Mouse (Mus musculus) MEL (cell line): ENCODE data around the gene Zfp933. TPM values are rescaled to one million over a fixed set of nuclear protein-coding genes. Genes with fewer than 3 reads are reported as not detected.

ENCODE experiments used
- DNase-seq: peaks from one replicate; pipeline ENCODE4 v3.0.0; 2011; ENCODE audit warnings: low read depth, low spot score
- H3K27ac ChIP-seq: 2 replicates; pipeline ENCODE4 v1.5.1; 2012; ENCODE audit warnings: low read depth, mild to moderate bottlenecking, control low read depth, low read length, moderate library complexity; ENCODE audit not compliant: control insufficient read depth
- H3K27me3 ChIP-seq, 2 experiments: fragments of 150-350 bp in 1 of 2; sonication (generic) in 1 of 2; 2 replicates each; pipeline ENCODE4 v1.6.1; 2012; ENCODE audit warnings: low read length in 2 of 2, mild to moderate bottlenecking in 2 of 2, improper control_type of control experiment in 1 of 2, moderate library complexity in 1 of 2; ENCODE audit not compliant: insufficient read depth in 2 of 2, control insufficient read depth in 1 of 2
- H3K36me3 ChIP-seq, 2 experiments: 2 replicates each; pipeline ENCODE4 v1.6.1; 2012 to 2014; ENCODE audit warnings: low read length in 2 of 2, improper control_type of control experiment in 1 of 2, inconsistent platforms in 1 of 2, mild to moderate bottlenecking in 1 of 2; ENCODE audit not compliant: insufficient read depth in 2 of 2, control insufficient read depth in 1 of 2
- H3K4me1 ChIP-seq, 2 experiments: fragments of 150-350 bp in 1 of 2; sonication (generic) in 1 of 2; 2 replicates each; pipeline ENCODE4 v1.6.1; 2012; ENCODE audit warnings: low read length in 2 of 2, improper control_type of control experiment in 1 of 2, mild to moderate bottlenecking in 1 of 2; ENCODE audit not compliant: insufficient read depth in 2 of 2, control insufficient read depth in 1 of 2
- H3K4me3 ChIP-seq, 2 experiments: fragments of 150-350 bp in 1 of 2; sonication (generic) in 1 of 2; 2 replicates each; pipeline ENCODE4 v1.5.1; 2012; ENCODE audit warnings: low read depth in 2 of 2, low read length in 2 of 2, mild to moderate bottlenecking in 2 of 2, moderate library complexity in 2 of 2, control low read depth in 1 of 2, improper control_type of control experiment in 1 of 2; ENCODE audit not compliant: control insufficient read depth in 1 of 2, insufficient read depth in 1 of 2
- H3K79me2 ChIP-seq: 2 replicates; pipeline ENCODE4 v1.6.1; 2012; ENCODE audit warnings: mild to moderate bottlenecking, low read length, moderate library complexity; ENCODE audit not compliant: control insufficient read depth, poor library complexity, insufficient read depth
- H3K9ac ChIP-seq: 2 replicates; pipeline ENCODE4 v1.6.1; 2012; ENCODE audit warnings: low read depth, mild to moderate bottlenecking, control low read depth, low read length, moderate library complexity; ENCODE audit not compliant: control insufficient read depth, poor library complexity, severe bottlenecking
- H3K9me3 ChIP-seq: fragments of 150-350 bp; sonication (generic); replicated peaks from 2 replicates; pipeline ENCODE4 v1.6.1; 2012; ENCODE audit warnings: mild to moderate bottlenecking, low read length, improper control_type of control experiment, moderate library complexity; ENCODE audit not compliant: insufficient read depth
- BHLHE40 ChIP-seq: IDR thresholded peaks from 2 replicates; pipeline ENCODE4 v1.6.1; 2012; ENCODE audit warnings: low read depth, mild to moderate bottlenecking, inconsistent platforms, low read length, improper control_type of control experiment, borderline replicate concordance
- CHD2 ChIP-seq: IDR thresholded peaks from 2 replicates; pipeline ENCODE4 v1.6.1; 2011; ENCODE audit warnings: low read length, improper control_type of control experiment
- CTCF ChIP-seq, 3 experiments: IDR thresholded peaks in 2 of 3; conservative IDR thresholded peaks in 1 of 3; 2 replicates each; pipeline ENCODE4 v1.5.1; 2011 to 2012; ENCODE audit warnings: low read length in 3 of 3, low read depth in 2 of 3, mild to moderate bottlenecking in 2 of 3, improper control_type of control experiment in 1 of 3, inconsistent platforms in 1 of 3, mixed read lengths in 1 of 3, moderate library complexity in 1 of 3; ENCODE audit not compliant: control insufficient read depth in 1 of 3, insufficient read depth in 1 of 3, poor library complexity in 1 of 3, severe bottlenecking in 1 of 3
- E2F4 ChIP-seq: IDR thresholded peaks from 2 replicates; pipeline ENCODE4 v1.6.1; 2011; ENCODE audit warnings: low read depth, low read length, improper control_type of control experiment, borderline replicate concordance
- ELF1 ChIP-seq: IDR thresholded peaks from 2 replicates; pipeline ENCODE4 v1.6.1; 2014; ENCODE audit warnings: low read depth, mild to moderate bottlenecking, inconsistent platforms, low read length, improper control_type of control experiment, moderate library complexity
- EP300 ChIP-seq, 2 experiments: IDR thresholded peaks; 2 replicates each; pipeline ENCODE4 v1.6.1; 2011; ENCODE audit warnings: improper control_type of control experiment in 2 of 2, low read length in 2 of 2, low read depth in 1 of 2, mild to moderate bottlenecking in 1 of 2
- ETS1 ChIP-seq: IDR thresholded peaks from 2 replicates; pipeline ENCODE4 v1.6.1; 2012; ENCODE audit warnings: low read depth, mild to moderate bottlenecking, inconsistent platforms, low read length, improper control_type of control experiment, moderate library complexity
- GABPA ChIP-seq: IDR thresholded peaks from 2 replicates; pipeline ENCODE4 v1.6.1; 2012; ENCODE audit warnings: low read depth, mild to moderate bottlenecking, inconsistent platforms, low read length, improper control_type of control experiment, moderate library complexity
- GATA1 ChIP-seq: IDR thresholded peaks from 2 replicates; pipeline ENCODE4 v1.6.1; 2011; ENCODE audit warnings: low read depth, low read length, improper control_type of control experiment
- HCFC1 ChIP-seq: IDR thresholded peaks from 2 replicates; pipeline ENCODE4 v1.6.1; 2012; ENCODE audit warnings: low read depth, mild to moderate bottlenecking, inconsistent platforms, low read length, improper control_type of control experiment, moderate library complexity
- JUND ChIP-seq: IDR thresholded peaks from 2 replicates; pipeline ENCODE4 v1.6.1; 2011; ENCODE audit warnings: low read depth, mild to moderate bottlenecking, improper control_type of control experiment, low read length
- KAT2A ChIP-seq: conservative IDR thresholded peaks from 2 replicates; pipeline ENCODE4 v1.6.1; 2012; ENCODE audit warnings: low read depth, low read length, improper control_type of control experiment, inconsistent platforms
- MAZ ChIP-seq: IDR thresholded peaks from 2 replicates; pipeline ENCODE4 v1.6.1; 2012; ENCODE audit warnings: low read depth, mild to moderate bottlenecking, inconsistent platforms, low read length, improper control_type of control experiment
- MXI1 ChIP-seq: IDR thresholded peaks from 2 replicates; pipeline ENCODE4 v1.6.1; 2011; ENCODE audit warnings: mild to moderate bottlenecking, low read depth, low read length, improper control_type of control experiment
- MYC ChIP-seq: IDR thresholded peaks from 2 replicates; pipeline ENCODE4 v1.6.1; 2011; ENCODE audit warnings: low read depth, mild to moderate bottlenecking, low read length, improper control_type of control experiment, moderate library complexity
- POLR2AphosphoS2 ChIP-seq: IDR thresholded peaks from 2 replicates; pipeline ENCODE4 v1.6.1; 2011; ENCODE audit warnings: low read length, improper control_type of control experiment
- POLR2AphosphoS5 ChIP-seq: IDR thresholded peaks from 2 replicates; pipeline ENCODE4 v1.6.1; 2012; ENCODE audit warnings: low read depth, borderline replicate concordance, mild to moderate bottlenecking, inconsistent platforms, low read length, moderate library complexity, mixed read lengths
- RAD21 ChIP-seq: IDR thresholded peaks from 2 replicates; pipeline ENCODE4 v1.6.1; 2011; ENCODE audit warnings: mild to moderate bottlenecking, low read depth, low read length, improper control_type of control experiment
- RCOR1 ChIP-seq: IDR thresholded peaks from 2 replicates; pipeline ENCODE4 v1.6.1; 2012; ENCODE audit warnings: low read depth, mild to moderate bottlenecking, inconsistent platforms, low read length, improper control_type of control experiment
- SIN3A ChIP-seq: IDR thresholded peaks from 2 replicates; pipeline ENCODE4 v1.6.1; 2012; ENCODE audit warnings: low read length, improper control_type of control experiment, inconsistent platforms
- SMC3 ChIP-seq: IDR thresholded peaks from 2 replicates; pipeline ENCODE4 v1.6.1; 2011; ENCODE audit warnings: low read depth, low read length, improper control_type of control experiment
- TAL1 ChIP-seq: IDR thresholded peaks from 2 replicates; pipeline ENCODE4 v1.6.1; 2012; ENCODE audit warnings: mild to moderate bottlenecking, inconsistent platforms, low read length, moderate library complexity, mixed read lengths
- TBP ChIP-seq: IDR thresholded peaks from 2 replicates; pipeline ENCODE4 v1.8.0; 2011; ENCODE audit warnings: low read depth, low read length, improper control_type of control experiment
- TCF12 ChIP-seq: IDR thresholded peaks from 2 replicates; pipeline ENCODE4 v1.6.1; 2014; ENCODE audit warnings: low read depth, mild to moderate bottlenecking, inconsistent platforms, low read length, improper control_type of control experiment, moderate library complexity
- UBTF ChIP-seq: IDR thresholded peaks from 2 replicates; pipeline ENCODE4 v1.6.1; 2012; ENCODE audit warnings: low read depth, mild to moderate bottlenecking, inconsistent platforms, low read length, improper control_type of control experiment, moderate library complexity, borderline replicate concordance; ENCODE audit not compliant: insufficient read depth
- USF1 ChIP-seq: IDR thresholded peaks from 2 replicates; pipeline ENCODE4 v1.6.1; 2014; ENCODE audit warnings: low read depth, mild to moderate bottlenecking, inconsistent platforms, low read length, improper control_type of control experiment, moderate library complexity
- USF2 ChIP-seq, 2 experiments: IDR thresholded peaks; 2 replicates each; pipeline ENCODE4 v1.6.1; 2011 to 2012; ENCODE audit warnings: improper control_type of control experiment in 2 of 2, low read length in 2 of 2, borderline replicate concordance in 1 of 2, inconsistent platforms in 1 of 2, low read depth in 1 of 2, mild to moderate bottlenecking in 1 of 2; ENCODE audit not compliant: insufficient read depth in 1 of 2
- ZC3H11A ChIP-seq: IDR thresholded peaks from 2 replicates; pipeline ENCODE4 v1.6.1; 2012; ENCODE audit warnings: low read depth, mild to moderate bottlenecking, inconsistent platforms, low read length, improper control_type of control experiment
- ZKSCAN1 ChIP-seq: IDR thresholded peaks from 2 replicates; pipeline ENCODE4 v1.6.1; 2012; ENCODE audit warnings: low read depth, mild to moderate bottlenecking, inconsistent platforms, low read length, improper control_type of control experiment, moderate library complexity
- ZNF384 ChIP-seq: IDR thresholded peaks from 2 replicates; pipeline ENCODE4 v1.6.1; 2012; ENCODE audit warnings: low read depth, mild to moderate bottlenecking, inconsistent platforms, low read length, improper control_type of control experiment
- polyA plus RNA-seq, 2 experiments: library from polyadenylated mRNA; stranded (reverse) in 1 of 2; unstranded in 1 of 2; fragments of >175 nt in 1 of 2; fragments of >200 nt in 1 of 2; gene quantifications; 2 replicates each; pipeline versions ENCODE4 v1.2.1 to v1.2.4; 2012; ENCODE audit warnings: low replicate concordance in 2 of 2, low read depth in 1 of 2; ENCODE audit not compliant: insufficient read length in 2 of 2, insufficient read depth in 1 of 2, missing spikeins in 1 of 2
- total RNA-seq: library from RNA; depleted of rRNA; stranded (reverse); fragments of 300-350 nt; gene quantifications from 2 replicates; pipeline ENCODE4 v1.2.3, GENCODE M21; 2012

Gene Zfp933
- total and polyA plus RNA-seq, 3 experiments = 4.0 to 353 (median 4.7) TPM

DNA sequence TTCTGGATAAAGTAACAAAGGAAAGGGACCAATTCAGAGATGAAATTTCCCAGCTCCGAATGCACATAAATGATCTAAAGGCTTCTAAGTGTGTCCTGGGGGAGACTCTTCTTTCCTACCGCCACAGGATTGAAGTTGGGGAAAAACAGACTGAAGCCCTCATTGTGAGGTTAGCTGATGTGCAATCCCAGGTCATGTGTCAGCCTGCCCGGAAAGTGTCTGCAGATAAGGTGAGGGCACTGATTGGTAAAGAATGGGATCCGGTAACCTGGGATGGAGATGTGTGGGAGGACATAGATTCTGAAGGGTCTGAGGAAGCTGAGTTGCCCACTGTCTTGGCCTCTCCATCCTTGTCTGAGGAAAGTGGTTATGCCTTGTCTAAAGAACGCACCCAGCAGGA is 21.1 kb upstream of the Zfp933 start:
- no peaks in the 10 kb centered on the region for H3K27me3 ChIP-seq
- TF ChIP-seq RCOR1 = 0 out of 2 replicates have a peak, but pooled peaks have one; percentile 36
- peak; percentile 23; the same call in 1 of the 2 replicates for TF ChIP-seq POLR2AphosphoS2
- TF ChIP-seq KAT2A = no peak
- no peak for TF ChIP-seq SMC3
- peak; percentile 51 for TF ChIP-seq USF1
- no peaks in the 10 kb centered on the region for H3K9me3 ChIP-seq
- DNase-seq = peak; percentile 49
- H3K9ac ChIP-seq = peak overlapping the region; percentile 79
- peak overlapping the region; percentile 67 for H3K27ac ChIP-seq
- peaks cover 31% of the 10 kb centered on the region for H3K79me2 ChIP-seq
- peak overlapping the region; percentile 87 to 95 for H3K4me3 ChIP-seq
- peaks cover 2 to 5% of the 10 kb centered on the region in 2 experiments; a peak in 2 of 4 replicates for H3K36me3 ChIP-seq
- peaks cover 5 to 25% of the 10 kb centered on the region in 2 experiments; a peak in 3 of 4 replicates for H3K4me1 ChIP-seq

GRCm38 (mm10) chr4:147868450-147869031 is 20.4 kb upstream of the Zfp933 start, which contains the start of the genes Miip and Fv1:
Miip (minus strand) TSS chr4:147868816.
Fv1 (plus strand) TSS chr4:147868979.
- Histone ChIP-seq H3K9me3 (no peaks in the 10 kb centered on the region), H3K27me3 (no peaks in the 10 kb centered on the region), H3K4me3 (peak within 1 kb of the TSS; percentile 88 to 95), H3K9ac (peak within 1 kb of the TSS; percentile 80), H3K27ac (peak within 1 kb of the TSS; percentile 67), H3K36me3 (peaks cover 2 to 4% of the 10 kb centered on the region in 2 experiments; a peak in 2 of 4 replicates), H3K4me1 (peaks cover 5 to 25% of the 10 kb centered on the region in 2 experiments; a peak in 3 of 4 replicates), H3K79me2 (peaks cover 27% of the 10 kb centered on the region)
- DNase-seq = peak; percentile 99
- TF ChIP-seq BHLHE40 = no peak
- peak; percentile 41; the same call in 1 of the 2 replicates for TF ChIP-seq TCF12
- no peak for TF ChIP-seq ZC3H11A
- no peak for TF ChIP-seq CTCF (IDR thresholded peaks at IDR 0.05 in 2 of 3, conservative IDR thresholded peaks at IDR 0.05 in 1 of 3; ENCODE audit: control insufficient read depth in 1 of 3, insufficient read depth in 1 of 3, low read depth in 2 of 3, low read length in 3 of 3, poor library complexity in 1 of 3, severe bottlenecking in 1 of 3)
- no peak for TF ChIP-seq USF2 (IDR thresholded peaks at IDR 0.05; ENCODE audit: borderline replicate concordance in 1 of 2, insufficient read depth in 1 of 2, low read depth in 1 of 2, low read length in 2 of 2)
- TF ChIP-seq ETS1 = no peak
- no peak for TF ChIP-seq ZKSCAN1
- no peak for TF ChIP-seq RAD21
- 0 out of 2 replicates have a peak, but pooled peaks have one; percentile 81 for TF ChIP-seq MYC
- TF ChIP-seq TAL1 = no peak
- TF ChIP-seq KAT2A = peak; percentile 45; the same call in 1 of the 2 replicates
- TF ChIP-seq GATA1 = no peak
- peak; percentile 81 for TF ChIP-seq HCFC1
- no peak for TF ChIP-seq POLR2AphosphoS5
- TF ChIP-seq TBP = peak; percentile 86
- TF ChIP-seq RCOR1 = no peak
- TF ChIP-seq JUND = no peak
- TF ChIP-seq SIN3A = peak; percentile 81
- peak; percentile 94 for TF ChIP-seq MXI1
- no peak for TF ChIP-seq MAZ
- TF ChIP-seq ZNF384 = no peak
- TF ChIP-seq EP300 (IDR thresholded peaks at IDR 0.05; ENCODE audit: low read depth in 1 of 2, low read length in 2 of 2) = no peak
- TF ChIP-seq GABPA = no peak
- peak; percentile 94 for TF ChIP-seq ELF1
- no peak for TF ChIP-seq UBTF
- TF ChIP-seq E2F4 = no peak
- TF ChIP-seq CHD2 = peak; percentile 22; the same call in 1 of the 2 replicates
